Mouse (Mus musculus): ENCODE data around the gene Arhgap5. TPM values are rescaled to one million over a fixed set of nuclear protein-coding genes. Genes with fewer than 3 reads are reported as not detected.

Arhgap5 gene
- polyA plus RNA-seq, 2 experiments, result 27.1 to 58.4 TPM

DNA sequence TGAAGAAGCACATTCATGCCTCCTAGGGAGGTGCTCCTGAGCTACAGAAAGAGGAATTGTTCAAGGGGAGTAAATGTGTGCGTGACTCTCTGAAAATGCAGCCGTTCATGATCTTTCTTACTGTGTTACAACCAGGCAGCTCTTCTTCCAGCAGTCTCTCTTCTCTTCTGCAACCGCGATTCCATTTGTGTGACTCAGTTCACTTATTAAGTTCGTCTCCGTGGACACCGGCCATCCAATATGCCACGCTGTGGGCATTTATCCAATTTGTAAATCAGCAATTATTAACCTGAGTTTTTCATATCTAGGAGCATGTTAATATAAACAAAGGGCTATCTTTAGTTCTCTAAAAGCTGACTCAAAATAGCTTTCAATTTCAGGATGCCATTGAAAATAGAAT is 25.2 kb upstream of the Arhgap5 start:
- no peak overlapping the region for H3K9ac ChIP-seq (ENCODE audit: low read depth, low read length, severe bottlenecking)
- no peaks in the 10 kb centered on the region for H3K27me3 ChIP-seq (ENCODE audit: control insufficient read depth, insufficient read depth, low read length)
- no peak for ATAC-seq (ENCODE audit: low FRiP score, low read depth)
- no peak for DNase-seq (ENCODE audit: low spot score)
- no peaks in the 10 kb centered on the region for H3K36me3 ChIP-seq (ENCODE audit: control insufficient read depth, insufficient read depth, low read length)
- WGBS, result 94% methylated on average over 8 of the region's 8 CpGs
- no peak overlapping the region for H3K4me2 ChIP-seq (replicated peaks; ENCODE audit: low read depth, low read length, severe bottlenecking)
- H3K4me1 ChIP-seq (ENCODE audit: control insufficient read depth, insufficient read depth, low read length), result no peaks in the 10 kb centered on the region
- TF ChIP-seq POLR2A (IDR thresholded peaks at IDR 0.05; ENCODE audit: borderline replicate concordance, extremely low read depth, insufficient read depth, insufficient read length), result no peak
- H3K9me3 ChIP-seq (ENCODE audit: control insufficient read depth, low read length), result no peaks in the 10 kb centered on the region
- no peak overlapping the region for H3K27ac ChIP-seq (replicated peaks; ENCODE audit: low read depth, low read length)
- no peak overlapping the region for H3K4me3 ChIP-seq (replicated peaks; ENCODE audit: low read length)

- ATAC-seq (ENCODE audit: low FRiP score, low read depth) (no peak), DNase-seq (ENCODE audit: low spot score) (no peak)
- no peak for TF ChIP-seq POLR2A (IDR thresholded peaks at IDR 0.05; ENCODE audit: borderline replicate concordance, extremely low read depth, insufficient read depth, insufficient read length)
- Histone ChIP-seq H3K9me3 (ENCODE audit: control insufficient read depth, low read length) (no peaks in the 10 kb centered on the region), H3K27me3 (ENCODE audit: control insufficient read depth, insufficient read depth, low read length) (no peaks in the 10 kb centered on the region), H3K4me1 (ENCODE audit: control insufficient read depth, insufficient read depth, low read length) (no peaks in the 10 kb centered on the region), H3K9ac (ENCODE audit: low read depth, low read length, severe bottlenecking) (no peak overlapping the region), H3K4me2 (replicated peaks; ENCODE audit: low read depth, low read length, severe bottlenecking) (no peak overlapping the region), H3K27ac (replicated peaks; ENCODE audit: low read depth, low read length) (no peak overlapping the region), H3K36me3 (ENCODE audit: control insufficient read depth, insufficient read depth, low read length) (no peaks in the 10 kb centered on the region), H3K4me3 (replicated peaks; ENCODE audit: low read length) (no peak overlapping the region)
- 65% methylated on average over 6 of the region's 6 CpGs for WGBS
Measured at GRCm38 (mm10) chr12:52479323-52479722, 24.4 kb upstream of the Arhgap5 start.

DNA sequence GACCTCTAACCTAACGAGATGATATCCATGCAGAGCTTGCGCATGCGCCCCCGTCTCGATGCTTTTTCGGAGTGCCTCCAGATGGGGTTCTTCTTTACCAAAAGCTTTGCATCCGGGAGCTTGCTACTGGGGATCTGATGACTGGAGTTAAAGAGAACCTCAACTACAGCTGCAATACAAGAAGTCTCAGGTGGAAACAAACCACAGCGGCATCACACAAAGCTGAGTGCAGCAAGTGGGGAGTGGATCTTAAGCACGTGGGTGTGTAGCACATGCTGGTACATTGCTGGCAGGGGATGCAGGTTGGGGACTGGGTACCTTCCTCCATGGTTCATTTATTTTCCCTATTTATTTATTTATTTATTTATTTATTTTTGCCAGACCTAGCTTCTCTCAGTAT is 22.9 kb upstream of the Arhgap5 start:
- Histone ChIP-seq H3K4me2 (replicated peaks; ENCODE audit: low read depth, low read length, severe bottlenecking) (no peak overlapping the region), H3K27ac (replicated peaks; ENCODE audit: low read depth, low read length) (no peak overlapping the region), H3K36me3 (ENCODE audit: control insufficient read depth, insufficient read depth, low read length) (no peaks in the 10 kb centered on the region), H3K4me3 (replicated peaks; ENCODE audit: low read length) (no peak overlapping the region), H3K27me3 (ENCODE audit: control insufficient read depth, insufficient read depth, low read length) (no peaks in the 10 kb centered on the region), H3K9ac (ENCODE audit: low read depth, low read length, severe bottlenecking) (no peak overlapping the region), H3K9me3 (ENCODE audit: control insufficient read depth, low read length) (no peaks in the 10 kb centered on the region), H3K4me1 (ENCODE audit: control insufficient read depth, insufficient read depth, low read length) (no peaks in the 10 kb centered on the region)
- DNase-seq (ENCODE audit: low spot score) (no peak), ATAC-seq (ENCODE audit: low FRiP score, low read depth) (no peak)
- TF ChIP-seq POLR2A (IDR thresholded peaks at IDR 0.05; ENCODE audit: borderline replicate concordance, extremely low read depth, insufficient read depth, insufficient read length), result no peak
- 83% methylated on average over 9 of the region's 9 CpGs for WGBS

- Histone ChIP-seq H3K27ac (replicated peaks; ENCODE audit: low read depth, low read length) (no peak overlapping the region), H3K4me1 (ENCODE audit: control insufficient read depth, insufficient read depth, low read length) (no peaks in the 10 kb centered on the region), H3K9me3 (ENCODE audit: control insufficient read depth, low read length) (no peaks in the 10 kb centered on the region), H3K4me3 (replicated peaks; ENCODE audit: low read length) (no peak overlapping the region), H3K36me3 (ENCODE audit: control insufficient read depth, insufficient read depth, low read length) (no peaks in the 10 kb centered on the region), H3K9ac (ENCODE audit: low read depth, low read length, severe bottlenecking) (no peak overlapping the region), H3K27me3 (ENCODE audit: control insufficient read depth, insufficient read depth, low read length) (no peaks in the 10 kb centered on the region), H3K4me2 (replicated peaks; ENCODE audit: low read depth, low read length, severe bottlenecking) (no peak overlapping the region)
- WGBS, result 79% methylated on average over 5 of the region's 5 CpGs
- ATAC-seq (ENCODE audit: low FRiP score, low read depth) (no peak), DNase-seq (ENCODE audit: low spot score) (no peak)
- no peak for TF ChIP-seq POLR2A (IDR thresholded peaks at IDR 0.05; ENCODE audit: borderline replicate concordance, extremely low read depth, insufficient read depth, insufficient read length)
Measured at GRCm38 (mm10) chr12:52481969-52482550, 21.7 kb upstream of the Arhgap5 start.

- no peaks in the 10 kb centered on the region for H3K27me3 ChIP-seq (ENCODE audit: control insufficient read depth, insufficient read depth, low read length)
- no peak overlapping the region for H3K9ac ChIP-seq (ENCODE audit: low read depth, low read length, severe bottlenecking)
- H3K4me1 ChIP-seq (ENCODE audit: control insufficient read depth, insufficient read depth, low read length), result no peaks in the 10 kb centered on the region
- no peaks in the 10 kb centered on the region for H3K9me3 ChIP-seq (ENCODE audit: control insufficient read depth, low read length)
- H3K27ac ChIP-seq (replicated peaks; ENCODE audit: low read depth, low read length), result no peak overlapping the region
- H3K4me3 ChIP-seq (replicated peaks; ENCODE audit: low read length), result no peak overlapping the region
- no peaks in the 10 kb centered on the region for H3K36me3 ChIP-seq (ENCODE audit: control insufficient read depth, insufficient read depth, low read length)
- ATAC-seq (ENCODE audit: low FRiP score, low read depth), result no peak
- TF ChIP-seq POLR2A (IDR thresholded peaks at IDR 0.05; ENCODE audit: borderline replicate concordance, extremely low read depth, insufficient read depth, insufficient read length), result no peak
- no peak overlapping the region for H3K4me2 ChIP-seq (replicated peaks; ENCODE audit: low read depth, low read length, severe bottlenecking)
- WGBS, result 95% methylated on average over 9 of the region's 9 CpGs
- no peak for DNase-seq (ENCODE audit: low spot score)
Measured at GRCm38 (mm10) chr12:52483219-52483618, 20.6 kb upstream of the Arhgap5 start.
